Mouse (Mus musculus) brain, embryonic 14.5 days (tissue): ENCODE data around the gene Hexb.

Experiments used
- CTCF ChIP-seq: fragments of 200-500 bp; IDR thresholded peaks from 2 replicates; pipeline ENCODE4 v1.5.1; 2012; ENCODE audit warnings: inconsistent platforms, mild to moderate bottlenecking, moderate library complexity, borderline replicate concordance; ENCODE audit not compliant: insufficient read depth, insufficient read length; ENCODE audit errors: extremely low read depth
- POLR2A ChIP-seq: fragments of 200-500 bp; IDR thresholded peaks from 2 replicates; pipeline ENCODE4 v1.6.1; 2012; ENCODE audit warnings: mild to moderate bottlenecking, inconsistent platforms, borderline replicate concordance; ENCODE audit not compliant: poor library complexity, insufficient read depth, insufficient read length, severe bottlenecking; ENCODE audit errors: extremely low read depth

- no peak for TF ChIP-seq CTCF
- no peak for TF ChIP-seq POLR2A
Observed at GRCm38 (mm10) chr13:97214583-97215268, 16.6 kb upstream of the Hexb start.
